Mouse (Mus musculus): ENCODE measurements at regions not wholly inside any gene's neighbourhood (a gene's known extent, or its start where the extent isn't known, plus 50 kb on each side); places are given as distances from the start of the nearest gene placed in this dataset.
A peak's percentile ranks its signal among the peaks of the same experiment; 100 is the strongest.

- peak in 1 of 2 experiments; percentile 23 for DNase-seq (ENCODE audit: low spot score in 2 of 2)
These were observed 291.8 kb downstream of the Il20rb start for GRCm38 (mm10) chr9:100194604-100195444.

GRCm38 (mm10) chr9:100194158-100194557 lies 292.4 kb downstream of the Il20rb start:
- no peak for DNase-seq (ENCODE audit: low spot score in 2 of 2)

- no peak for DNase-seq (ENCODE audit: low spot score in 2 of 2)
These were observed 302.5 kb downstream of the Il20rb start for GRCm38 (mm10) chr9:100184081-100184480.

GRCm38 (mm10) chr9:100176291-100176690 lies 300.3 kb upstream of the Sox14 start:
- no peak for DNase-seq (ENCODE audit: low spot score in 2 of 2)

GRCm38 (mm10) chr9:100166256-100166655 lies 290.3 kb upstream of the Sox14 start:
- no peak for DNase-seq (ENCODE audit: low spot score in 2 of 2)

- DNase-seq (ENCODE audit: low spot score in 2 of 2) = no peak
These were observed 286.0 kb upstream of the Sox14 start for GRCm38 (mm10) chr9:100161961-100162360.
